Mouse (Mus musculus): ENCODE data around the gene P4ha1. TPM values are rescaled to one million over a fixed set of nuclear protein-coding genes. Genes with fewer than 3 reads are reported as not detected.
A peak's percentile ranks its signal among the peaks of the same experiment; 100 is the strongest.
"Not testable (repeated sequence)": the region's sequence is repeated elsewhere in the genome, so short reads cannot be mapped to it uniquely, and the experiment has no call there.

Gene P4ha1
- polyA plus RNA-seq, 1 experiment from 2014 or later, result 51.2 TPM

GRCm38 (mm10) chr10:59377906-59378305, 54.8 kb downstream of the P4ha1 start:
- WGBS, result 81% methylated on average over 10 of the region's 10 CpGs
- no peak for ATAC-seq (replicated peaks; ENCODE audit: insufficient number of reproducible peaks, insufficient read depth, low FRiP score, low read depth)
- H3K27me3 ChIP-seq, result no peaks in the 10 kb centered on the region
- no peak overlapping the region for H3K27ac ChIP-seq
- H3K9me3 ChIP-seq (replicated peaks), result no peaks in the 10 kb centered on the region
- H3K4me3 ChIP-seq, result no peak overlapping the region
- H3K4me2 ChIP-seq, result no peak overlapping the region
- H3K36me3 ChIP-seq, result peaks cover 13% of the 10 kb centered on the region; the same call in 1 of the 2 replicates
- peaks cover 9% of the 10 kb centered on the region for H3K4me1 ChIP-seq (replicated peaks)
- no peak overlapping the region for H3K9ac ChIP-seq

GRCm38 (mm10) chr10:59378728-59379127, 55.6 kb downstream of the P4ha1 start:
- Histone ChIP-seq H3K4me3 (no peak overlapping the region), H3K4me2 (no peak overlapping the region), H3K36me3 (0 out of 2 replicates have a peak, but pooled peaks cover 6% of the 10 kb centered on the region), H3K27ac (no peak overlapping the region), H3K9me3 (replicated peaks) (no peaks in the 10 kb centered on the region), H3K27me3 (no peaks in the 10 kb centered on the region), H3K4me1 (replicated peaks) (peaks cover 9% of the 10 kb centered on the region), H3K9ac (no peak overlapping the region)
- no peak for ATAC-seq (replicated peaks; ENCODE audit: insufficient number of reproducible peaks, insufficient read depth, low FRiP score, low read depth)
- 87% methylated on average over 4 of the region's 4 CpGs for WGBS

DNA sequence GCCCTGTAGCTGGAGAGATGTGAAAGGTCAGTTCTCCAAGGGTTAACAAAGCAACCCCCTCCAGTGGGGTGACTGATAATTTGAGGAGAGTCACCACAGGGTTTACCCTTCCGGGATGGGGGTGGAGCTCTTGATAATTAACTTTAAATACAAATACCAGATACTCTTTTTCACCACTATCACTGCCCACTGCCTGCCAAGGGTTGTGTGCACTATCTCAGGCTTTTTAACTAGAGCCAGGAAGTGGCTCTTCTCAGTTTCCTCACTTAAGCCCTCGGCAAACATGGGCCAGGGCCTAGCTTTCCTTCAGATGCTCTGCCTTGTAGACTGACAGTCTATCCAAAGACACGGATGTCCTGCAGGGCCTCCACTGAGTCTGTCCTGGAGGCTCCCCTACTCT, 56.8 kb downstream of the P4ha1 start:
- peaks cover 9% of the 10 kb centered on the region for H3K4me1 ChIP-seq (replicated peaks)
- H3K27ac ChIP-seq, result no peak overlapping the region
- no peak overlapping the region for H3K9ac ChIP-seq

GRCm38 (mm10) chr10:59380411-59380821, 57.3 kb downstream of the P4ha1 start:
- no peaks in the 10 kb centered on the region for H3K36me3 ChIP-seq
- peaks cover 9% of the 10 kb centered on the region for H3K4me1 ChIP-seq (replicated peaks)
- no peak overlapping the region for H3K9ac ChIP-seq
- no peaks in the 10 kb centered on the region for H3K27me3 ChIP-seq
- no peak overlapping the region for H3K4me3 ChIP-seq
- no peak overlapping the region for H3K4me2 ChIP-seq
- ATAC-seq (replicated peaks; ENCODE audit: insufficient number of reproducible peaks, insufficient read depth, low FRiP score, low read depth), result no peak; the same call in 1 of the 2 replicates
- 39% methylated on average over 2 of the region's 2 CpGs for WGBS
- H3K9me3 ChIP-seq (replicated peaks), result no peaks in the 10 kb centered on the region
- H3K27ac ChIP-seq, result no peak overlapping the region

More for the DNA sequence above, 56.8 kb downstream of the P4ha1 start:
- no peaks in the 10 kb centered on the region for H3K27me3 ChIP-seq
- no peaks in the 10 kb centered on the region for H3K36me3 ChIP-seq
- ATAC-seq (replicated peaks; ENCODE audit: insufficient number of reproducible peaks, insufficient read depth, low FRiP score, low read depth), result no peak; the same call in 1 of the 2 replicates
- no peak overlapping the region for H3K4me3 ChIP-seq
- WGBS, result 14% methylated on average over 3 of the region's 3 CpGs
- no peak overlapping the region for H3K4me2 ChIP-seq
- H3K9me3 ChIP-seq (replicated peaks), result no peaks in the 10 kb centered on the region

GRCm38 (mm10) chr10:59381563-59381962, 58.5 kb downstream of the P4ha1 start:
- not testable (repeated sequence) for H3K9ac ChIP-seq; H3K4me2 ChIP-seq; H3K9me3 ChIP-seq (replicated peaks); H3K27me3 ChIP-seq; H3K4me1 ChIP-seq (replicated peaks); H3K27ac ChIP-seq; H3K4me3 ChIP-seq; ATAC-seq (replicated peaks; ENCODE audit: insufficient number of reproducible peaks, insufficient read depth, low FRiP score, low read depth); H3K36me3 ChIP-seq
- 76% methylated on average over 6 of the region's 10 CpGs for WGBS

- Histone ChIP-seq H3K4me1 (replicated peaks) (no peaks in the 10 kb centered on the region), H3K27ac (no peak overlapping the region), H3K9me3 (replicated peaks) (peaks cover 5% of the 10 kb centered on the region; the same call in 1 of the 2 replicates), H3K4me2 (no peak overlapping the region), H3K9ac (no peak overlapping the region), H3K4me3 (no peak overlapping the region), H3K27me3 (no peaks in the 10 kb centered on the region), H3K36me3 (no peaks in the 10 kb centered on the region)
- no peak for ATAC-seq (replicated peaks; ENCODE audit: insufficient number of reproducible peaks, insufficient read depth, low FRiP score, low read depth)
- 90% methylated on average over 8 of the region's 8 CpGs for WGBS
Measured at GRCm38 (mm10) chr10:59386951-59387350, 63.9 kb downstream of the P4ha1 start.

DNA sequence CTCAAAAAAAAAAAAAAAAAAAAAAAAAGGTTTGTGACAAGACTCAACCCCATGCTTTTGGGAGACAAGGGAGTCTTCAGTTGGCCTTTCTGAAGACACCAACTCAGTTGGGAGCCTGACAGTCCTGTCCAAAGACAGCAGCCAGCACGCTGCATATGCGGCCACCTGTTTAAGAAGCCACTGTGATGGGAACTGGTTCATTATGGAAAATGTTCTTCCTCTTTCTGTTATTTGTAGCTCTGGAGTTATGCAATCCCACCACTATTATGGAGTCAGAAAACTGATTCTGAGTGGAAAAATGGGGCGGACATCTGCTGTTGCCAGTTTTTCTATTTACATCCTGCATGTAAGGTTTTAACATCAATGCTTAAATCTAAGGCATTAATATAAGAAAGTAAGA, 66.6 kb downstream of the P4ha1 start:
- Histone ChIP-seq H3K4me2 (no peak overlapping the region), H3K4me1 (replicated peaks) (no peaks in the 10 kb centered on the region), H3K27ac (no peak overlapping the region), H3K4me3 (no peak overlapping the region), H3K27me3 (no peaks in the 10 kb centered on the region), H3K36me3 (no peaks in the 10 kb centered on the region), H3K9ac (no peak overlapping the region), H3K9me3 (replicated peaks) (peaks cover 5% of the 10 kb centered on the region; the same call in 1 of the 2 replicates)
- no peak for ATAC-seq (replicated peaks; ENCODE audit: insufficient number of reproducible peaks, insufficient read depth, low FRiP score, low read depth)
- over 99% methylated on average over 3 of the region's 3 CpGs for WGBS

DNA sequence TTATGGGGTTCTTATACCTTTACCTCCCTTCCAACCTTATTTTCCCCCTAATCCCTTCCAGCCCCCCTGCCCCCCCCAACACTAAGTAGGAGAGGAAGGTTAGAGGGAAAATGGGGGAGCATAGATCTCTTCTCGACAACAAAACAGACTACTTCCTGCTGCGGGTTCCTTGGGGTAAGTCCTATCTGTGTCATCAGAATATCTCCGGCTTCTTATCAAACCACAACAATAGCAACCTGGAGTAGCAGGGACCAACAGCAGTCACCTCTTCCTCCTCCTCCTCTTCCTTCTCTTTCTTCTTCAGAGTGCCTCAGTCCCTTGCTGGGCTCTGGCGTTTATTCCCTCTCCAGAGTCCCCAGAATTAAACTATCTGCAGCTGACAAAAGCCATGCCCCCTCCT, 68.8 kb downstream of the P4ha1 start:
- Histone ChIP-seq H3K9ac (no peak overlapping the region), H3K36me3 (no peaks in the 10 kb centered on the region), H3K27ac (no peak overlapping the region), H3K4me2 (no peak overlapping the region), H3K27me3 (no peaks in the 10 kb centered on the region), H3K4me1 (replicated peaks) (no peaks in the 10 kb centered on the region), H3K4me3 (no peak overlapping the region), H3K9me3 (replicated peaks) (peaks cover 5% of the 10 kb centered on the region; the same call in 1 of the 2 replicates)
- no peak for ATAC-seq (replicated peaks; ENCODE audit: insufficient number of reproducible peaks, insufficient read depth, low FRiP score, low read depth)
- 22% methylated on average over 4 of the region's 4 CpGs for WGBS

DNA sequence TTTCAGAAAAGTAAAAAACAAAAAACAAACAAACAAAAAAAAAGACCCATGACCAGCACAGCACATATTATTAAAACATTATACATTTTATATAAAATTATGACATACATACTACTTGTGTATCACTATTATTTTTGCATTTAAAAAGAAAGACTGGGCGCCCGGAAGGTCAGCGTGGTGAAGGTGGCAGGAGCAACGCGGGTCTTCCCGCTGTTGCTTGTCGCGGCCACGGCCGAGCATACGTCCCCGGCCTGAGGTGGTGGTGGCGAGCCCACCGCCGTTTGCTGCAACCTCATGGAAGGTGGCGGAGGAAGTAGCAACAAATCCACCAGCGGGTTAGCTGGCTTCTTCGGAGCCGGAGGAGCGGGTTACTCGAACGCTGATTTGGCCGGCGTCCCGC, 72.4 kb downstream of the P4ha1 start, which contains the start of gene Gm10273:
Gene Gm10273, plus strand, starts transcription at position 172 of the 400 bp plus-strand sequence.
- not testable (repeated sequence) for H3K9me3 ChIP-seq (replicated peaks); H3K9ac ChIP-seq; ATAC-seq (replicated peaks; ENCODE audit: insufficient number of reproducible peaks, insufficient read depth, low FRiP score, low read depth); H3K27me3 ChIP-seq; H3K4me2 ChIP-seq; H3K27ac ChIP-seq; H3K36me3 ChIP-seq; H3K4me3 ChIP-seq; H3K4me1 ChIP-seq (replicated peaks)
- WGBS, result 90% methylated on average over 12 of the region's 25 CpGs

DNA sequence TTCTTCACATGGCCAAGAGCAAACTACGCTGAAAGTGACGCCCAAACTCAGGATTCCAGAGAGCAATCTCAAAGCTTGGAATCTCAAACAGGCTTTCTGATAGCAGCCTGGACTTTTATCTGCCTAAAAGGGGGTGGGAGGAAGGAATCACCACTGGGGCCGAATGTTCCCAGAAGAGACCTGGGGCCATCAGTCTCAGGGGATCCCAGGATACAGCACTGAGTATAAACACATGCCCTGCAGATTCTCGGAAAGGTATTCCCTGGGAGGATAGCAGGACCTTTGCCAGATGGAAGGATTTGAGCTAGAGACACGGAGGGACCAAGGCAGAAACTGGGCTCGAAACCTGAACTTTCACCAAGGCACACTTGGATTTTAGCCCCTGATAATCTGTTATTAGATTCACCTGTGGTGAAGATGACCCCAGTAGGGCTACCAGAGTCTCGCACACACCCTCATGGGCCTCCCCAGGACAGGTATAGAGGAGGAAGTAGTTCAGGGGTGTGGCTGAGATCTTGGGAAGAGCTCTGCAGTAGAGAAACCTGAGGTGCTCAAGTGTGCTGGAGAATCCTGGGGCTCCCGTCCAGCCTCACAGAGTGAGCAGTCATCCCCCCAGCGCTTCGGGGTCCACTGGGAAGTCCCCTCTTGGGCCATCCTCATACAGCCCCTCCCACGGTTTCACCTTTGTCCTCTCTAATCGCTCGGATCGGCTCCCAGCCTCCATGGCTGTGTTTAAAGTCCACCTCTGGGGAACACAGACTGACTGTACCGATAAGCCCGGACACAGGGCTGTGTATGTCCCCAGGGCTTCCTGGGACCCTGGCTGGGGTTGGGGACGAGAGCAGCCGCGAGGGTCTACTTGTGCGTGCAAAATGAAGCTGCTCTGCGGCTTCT, 80.0 kb downstream of the P4ha1 start, which contains the start of gene Pla2g12b:
Gene Pla2g12b, plus strand, starts transcription at position 762 of the 894 bp plus-strand sequence.
- Histone ChIP-seq H3K4me2 (peak within 1 kb of the TSS; percentile 30), H3K4me3 (0 out of 2 replicates have a peak within 1 kb of the TSS, but pooled peaks have one; percentile 7), H3K9me3 (replicated peaks) (no peaks in the 10 kb centered on the region), H3K27me3 (no peaks in the 10 kb centered on the region), H3K27ac (no peak within 1 kb of the TSS), H3K4me1 (replicated peaks) (peaks cover 13% of the 10 kb centered on the region; the same call in 1 of the 2 replicates), H3K9ac (no peak within 1 kb of the TSS), H3K36me3 (no peaks in the 10 kb centered on the region)
- WGBS, result 47% methylated on average over 21 of the region's 21 CpGs
- no peak; the same call in 1 of the 2 replicates for ATAC-seq (replicated peaks; ENCODE audit: insufficient number of reproducible peaks, insufficient read depth, low FRiP score, low read depth)

DNA sequence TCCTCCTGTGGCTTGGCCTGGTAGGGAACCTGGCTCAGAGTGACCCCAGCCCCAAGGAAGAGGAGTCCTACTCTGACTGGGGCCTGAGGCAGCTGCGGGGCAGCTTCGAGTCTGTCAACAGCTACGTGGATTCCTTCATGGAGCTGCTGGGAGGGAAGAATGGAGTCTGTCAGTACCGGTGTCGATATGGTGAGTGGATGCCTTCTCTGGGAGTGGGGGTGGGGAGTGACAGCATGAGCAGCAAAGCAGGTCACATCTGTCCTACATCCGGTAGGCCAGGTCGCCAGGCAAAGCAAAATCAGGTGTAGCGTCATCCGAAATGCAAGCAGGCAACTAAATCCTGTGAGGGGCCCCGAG, 80.7 kb downstream of the P4ha1 start:
- Histone ChIP-seq H3K4me1 (replicated peaks) (peaks cover 13% of the 10 kb centered on the region; the same call in 1 of the 2 replicates), H3K27me3 (no peaks in the 10 kb centered on the region), H3K27ac (no peak overlapping the region), H3K4me3 (0 out of 2 replicates have a peak overlapping the region, but pooled peaks have one; percentile 7), H3K36me3 (no peaks in the 10 kb centered on the region), H3K9ac (no peak overlapping the region), H3K4me2 (peak overlapping the region; percentile 30), H3K9me3 (replicated peaks) (no peaks in the 10 kb centered on the region)
- no peak for ATAC-seq (replicated peaks; ENCODE audit: insufficient number of reproducible peaks, insufficient read depth, low FRiP score, low read depth)
- WGBS, result 35% methylated on average over 10 of the region's 10 CpGs
